Mouse (Mus musculus): ENCODE data around the gene Ntrk2. TPM values are rescaled to one million over a fixed set of nuclear protein-coding genes. Genes with fewer than 3 reads are reported as not detected.

The Ntrk2 gene
- polyA plus RNA-seq, 1 experiment from 2014 or later, result 127 TPM

Other genes with a start within 250 kb of the Ntrk2 start
- gene Slc28a3, start 195.7 kb upstream of the Ntrk2 start, polyA plus RNA-seq (2015; fragmentation: Nextera tagmentation; extraction: Ambion mirVana), result 0.12 and 0.22 TPM in 2 replicates